Mouse (Mus musculus) ES-Bruce4 (cell line): Measurements from ENCODE around the gene Mboat2. TPM values are rescaled to one million over a fixed set of nuclear protein-coding genes. Genes with fewer than 3 reads are reported as not detected.

ENCODE experiments used
- H3K27ac ChIP-seq: 2 replicates; pipeline ENCODE4 v1.5.1; 2012; ENCODE audit warnings: low read length, inconsistent platforms; ENCODE audit not compliant: insufficient read depth
- H3K27me3 ChIP-seq: 2 replicates; pipeline ENCODE4 v1.6.1; 2012; ENCODE audit warnings: mild to moderate bottlenecking, low read length, inconsistent platforms; ENCODE audit not compliant: control insufficient read depth, poor library complexity, insufficient read depth, severe bottlenecking
- H3K36me3 ChIP-seq: 2 replicates; pipeline ENCODE4 v1.6.1; 2012; ENCODE audit warnings: inconsistent platforms, mild to moderate bottlenecking, low read length, moderate library complexity; ENCODE audit not compliant: control insufficient read depth, poor library complexity, insufficient read depth, severe bottlenecking
- H3K4me1 ChIP-seq: one replicate; pipeline ENCODE4 v1.8.1; 2011; ENCODE audit warnings: low read length; ENCODE audit not compliant: control insufficient read depth, insufficient read depth
- H3K4me3 ChIP-seq: 2 replicates; pipeline ENCODE4 v1.5.1; 2011; ENCODE audit warnings: low read depth, mild to moderate bottlenecking, low read length
- H3K9ac ChIP-seq: 2 replicates; pipeline ENCODE4 v1.6.1; 2012; ENCODE audit warnings: low read depth, mild to moderate bottlenecking, inconsistent platforms; ENCODE audit not compliant: poor library complexity, severe bottlenecking
- H3K9me3 ChIP-seq: replicated peaks from 2 replicates; pipeline ENCODE4 v1.6.1; 2012; ENCODE audit warnings: mild to moderate bottlenecking, low read length, inconsistent platforms; ENCODE audit not compliant: control insufficient read depth, poor library complexity, insufficient read depth, severe bottlenecking
- CTCF ChIP-seq: IDR thresholded peaks from one replicate; pipeline ENCODE4 v1.8.1; 2011; ENCODE audit warnings: low read depth, low read length
- EP300 ChIP-seq: IDR thresholded peaks from 2 replicates; pipeline ENCODE4 v1.6.1; 2011; ENCODE audit warnings: low read depth, low read length; ENCODE audit not compliant: insufficient read depth
- POLR2A ChIP-seq: IDR thresholded peaks from one replicate; pipeline ENCODE4 v1.8.1; 2011; ENCODE audit warnings: low read length; ENCODE audit not compliant: insufficient read depth
- polyA plus RNA-seq: library from polyadenylated mRNA; stranded (reverse); fragments of >200 nt; gene quantifications from 2 replicates; pipeline ENCODE4 v1.2.4, GENCODE M21; 2011; ENCODE audit warnings: low read depth; ENCODE audit not compliant: missing spikeins, insufficient read depth, insufficient read length

Gene Mboat2
- polyA plus RNA-seq, 1 experiment = 20.1 TPM

DNA sequence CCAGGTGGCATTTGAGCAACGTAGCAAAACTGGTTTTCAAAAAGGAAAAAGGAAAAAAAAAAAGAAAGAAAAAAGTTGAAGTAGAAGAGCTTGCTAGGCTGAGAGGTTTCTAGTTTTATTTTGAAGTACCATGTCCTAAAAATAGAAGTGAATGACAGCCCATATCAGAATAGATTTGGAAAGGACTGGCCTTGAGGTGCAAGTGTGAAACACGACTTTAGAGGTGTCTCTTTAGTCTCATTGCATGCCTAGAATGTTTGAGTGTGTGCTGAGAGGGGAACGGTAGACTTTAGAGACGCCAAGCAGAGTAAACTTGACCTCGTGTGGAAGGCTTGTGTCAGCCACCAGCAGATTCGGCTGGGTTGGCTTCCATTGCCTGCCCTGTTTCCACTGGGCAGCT lies 81.5 kb downstream of the Mboat2 start:
- H3K9ac ChIP-seq = no peak overlapping the region
- H3K9me3 ChIP-seq = no peaks in the 10 kb centered on the region
- H3K4me1 ChIP-seq = no peaks in the 10 kb centered on the region
- no peak for TF ChIP-seq POLR2A
- no peak for TF ChIP-seq CTCF
- no peak for TF ChIP-seq EP300
- H3K27me3 ChIP-seq = no peaks in the 10 kb centered on the region
- H3K27ac ChIP-seq = no peak overlapping the region
- no peak overlapping the region for H3K4me3 ChIP-seq
- no peaks in the 10 kb centered on the region for H3K36me3 ChIP-seq

DNA sequence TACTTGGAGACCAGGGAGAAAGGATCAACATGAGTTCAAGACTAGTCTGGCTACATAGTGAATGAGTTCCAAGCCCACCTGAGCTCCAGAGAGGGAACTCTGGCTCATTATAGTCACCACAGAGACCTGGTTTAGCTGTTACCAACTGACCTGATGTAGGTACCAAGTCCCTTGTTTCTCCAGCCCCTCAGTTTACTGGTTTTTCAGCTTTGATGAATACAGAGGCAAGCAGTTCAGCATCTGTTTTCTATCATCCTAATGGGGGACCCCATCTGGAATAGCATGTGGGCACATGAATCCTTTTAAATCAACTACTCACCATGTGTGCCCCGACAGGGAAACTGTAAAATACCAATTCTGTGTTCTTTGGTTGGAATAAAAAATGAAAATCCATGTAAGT lies 82.2 kb downstream of the Mboat2 start:
- Histone ChIP-seq H3K4me1 (no peaks in the 10 kb centered on the region), H3K27ac (no peak overlapping the region), H3K27me3 (no peaks in the 10 kb centered on the region), H3K9me3 (no peaks in the 10 kb centered on the region), H3K36me3 (no peaks in the 10 kb centered on the region), H3K9ac (no peak overlapping the region), H3K4me3 (no peak overlapping the region)
- TF ChIP-seq CTCF (no peak), POLR2A (no peak), EP300 (no peak)

DNA sequence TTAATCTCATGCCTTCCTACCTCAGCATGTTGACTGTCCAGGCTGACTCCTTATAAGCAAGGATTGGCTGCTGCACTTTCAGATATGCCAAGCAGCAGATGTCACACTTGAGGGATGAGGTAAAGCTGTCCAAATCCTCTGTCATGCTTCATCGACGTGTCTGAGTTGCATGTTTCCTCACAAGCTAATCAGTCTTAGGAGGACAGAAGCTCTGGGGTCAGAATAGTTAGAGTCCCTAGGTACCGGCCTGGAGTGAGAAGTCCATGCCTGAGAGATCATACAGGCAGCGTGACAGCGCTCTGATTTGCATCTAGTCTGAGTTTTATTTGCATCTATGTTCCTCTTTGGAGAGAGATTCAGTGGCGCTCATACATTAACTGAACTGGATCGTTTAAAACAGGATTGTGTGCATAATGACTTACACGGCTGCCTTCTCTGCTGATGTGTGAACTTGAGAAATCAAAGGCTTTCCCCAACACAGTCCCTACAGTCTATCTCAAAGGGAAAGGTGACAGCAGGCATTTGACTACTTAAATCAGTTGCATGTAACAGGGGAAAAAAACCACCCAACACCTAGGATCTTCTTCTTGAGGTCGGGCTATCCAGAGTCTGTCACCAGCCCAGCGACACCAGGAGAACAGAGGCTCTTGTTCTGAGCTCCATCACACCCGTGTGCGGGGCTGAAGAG lies 88.0 kb downstream of the Mboat2 start:
- no peaks in the 10 kb centered on the region for H3K27me3 ChIP-seq
- no peaks in the 10 kb centered on the region for H3K4me1 ChIP-seq
- TF ChIP-seq POLR2A (no peak), EP300 (no peak), CTCF (no peak)
- H3K4me3 ChIP-seq = no peak overlapping the region
- no peaks in the 10 kb centered on the region for H3K36me3 ChIP-seq
- H3K9me3 ChIP-seq = no peaks in the 10 kb centered on the region
- H3K27ac ChIP-seq = no peak overlapping the region
- H3K9ac ChIP-seq = no peak overlapping the region

DNA sequence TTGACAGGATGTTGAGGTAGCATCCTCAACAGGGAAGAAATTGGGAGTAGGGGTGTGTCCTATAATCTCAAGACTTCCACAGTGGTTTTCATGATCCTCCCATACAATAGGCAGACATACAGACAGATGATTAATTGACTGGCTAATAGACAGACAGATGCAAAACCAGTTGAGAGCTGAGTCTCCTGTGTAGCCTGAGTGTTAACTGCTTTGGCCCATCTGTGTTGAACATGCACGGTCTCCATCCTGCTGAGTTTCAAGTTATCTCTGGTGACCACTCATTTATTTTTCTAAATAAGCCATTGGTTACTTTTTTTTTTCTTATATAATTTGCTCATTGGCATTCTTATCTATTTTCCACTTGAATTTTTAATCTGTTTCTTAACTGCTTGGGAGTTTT lies 90.2 kb downstream of the Mboat2 start:
- Histone ChIP-seq H3K4me3 (no peak overlapping the region), H3K27ac (no peak overlapping the region), H3K9me3 (no peaks in the 10 kb centered on the region), H3K4me1 (no peaks in the 10 kb centered on the region), H3K36me3 (no peaks in the 10 kb centered on the region), H3K27me3 (no peaks in the 10 kb centered on the region), H3K9ac (no peak overlapping the region)
- TF ChIP-seq POLR2A = no peak
- TF ChIP-seq EP300 = no peak
- TF ChIP-seq CTCF = no peak

DNA sequence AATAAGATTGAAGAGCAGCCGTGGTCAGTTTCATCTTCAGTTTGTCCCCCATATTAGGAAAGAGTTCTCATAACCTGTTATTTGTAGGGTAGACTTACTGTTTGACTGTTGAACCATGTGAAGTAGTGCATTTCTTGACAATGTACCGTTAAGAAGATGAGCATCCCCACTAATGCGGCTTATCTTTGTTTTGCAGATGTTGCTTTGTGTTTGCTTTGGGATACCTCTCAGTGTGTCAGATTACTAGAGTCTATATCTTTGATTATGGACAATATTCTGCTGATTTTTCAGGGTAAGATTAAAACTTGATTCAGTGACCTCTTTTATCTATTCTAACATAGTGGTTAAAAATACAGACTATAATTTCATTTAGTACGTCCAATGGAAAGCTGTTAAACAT lies 93.3 kb downstream of the Mboat2 start:
- Histone ChIP-seq H3K4me1 (no peaks in the 10 kb centered on the region), H3K9me3 (no peaks in the 10 kb centered on the region), H3K9ac (no peak overlapping the region), H3K27me3 (no peaks in the 10 kb centered on the region), H3K4me3 (no peak overlapping the region), H3K36me3 (no peaks in the 10 kb centered on the region), H3K27ac (no peak overlapping the region)
- no peak for TF ChIP-seq CTCF
- TF ChIP-seq POLR2A = no peak
- no peak for TF ChIP-seq EP300

DNA sequence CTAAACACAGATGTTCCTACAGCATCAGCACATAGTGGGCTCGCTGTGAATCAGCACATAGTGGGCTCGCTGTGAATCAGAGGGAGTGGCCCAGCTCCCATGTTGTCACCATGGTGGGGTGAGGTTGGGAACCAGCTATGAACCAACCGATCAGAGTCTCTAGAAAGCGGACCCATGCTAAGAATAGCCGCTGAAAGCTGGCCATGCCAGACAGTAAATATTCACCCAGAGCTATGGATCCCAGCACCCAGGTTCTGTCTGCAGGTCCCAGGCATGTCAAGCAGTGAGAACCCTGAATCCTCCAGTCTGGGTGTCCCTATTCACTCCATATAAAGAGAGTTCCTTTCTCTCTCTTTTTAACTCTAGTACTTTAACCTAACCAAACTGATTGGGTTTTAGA lies 94.6 kb downstream of the Mboat2 start:
- TF ChIP-seq POLR2A (no peak), EP300 (no peak), CTCF (no peak)
- Histone ChIP-seq H3K27ac (no peak overlapping the region), H3K4me1 (no peaks in the 10 kb centered on the region), H3K36me3 (no peaks in the 10 kb centered on the region), H3K9me3 (no peaks in the 10 kb centered on the region), H3K27me3 (no peaks in the 10 kb centered on the region), H3K9ac (no peak overlapping the region), H3K4me3 (no peak overlapping the region)
